Mouse (Mus musculus) layer of hippocampus, postnatal 25 days (tissue): ENCODE measurements around the gene Ccdc163. TPM values are rescaled to one million over a fixed set of nuclear protein-coding genes. Genes with fewer than 3 reads are reported as not detected.
A peak's percentile ranks its signal among the peaks of the same experiment; 100 is the strongest.

ENCODE experiments used
- DNase-seq, 2 experiments: peaks; one replicate each; pipeline ENCODE4 v3.0.0; 2022; ENCODE audit warnings: mixed read lengths in 2 of 2, low spot score in 1 of 2; ENCODE audit errors: extremely low spot score in 1 of 2
- total RNA-seq, 2 experiments: library from RNA; stranded (reverse); gene quantifications; 2 replicates each; pipeline ENCODE4 v1.2.3; 2021

Ccdc163 gene
- total RNA-seq, 2 experiments from 2014 or later: 3.0 to 4.3 TPM

DNA sequence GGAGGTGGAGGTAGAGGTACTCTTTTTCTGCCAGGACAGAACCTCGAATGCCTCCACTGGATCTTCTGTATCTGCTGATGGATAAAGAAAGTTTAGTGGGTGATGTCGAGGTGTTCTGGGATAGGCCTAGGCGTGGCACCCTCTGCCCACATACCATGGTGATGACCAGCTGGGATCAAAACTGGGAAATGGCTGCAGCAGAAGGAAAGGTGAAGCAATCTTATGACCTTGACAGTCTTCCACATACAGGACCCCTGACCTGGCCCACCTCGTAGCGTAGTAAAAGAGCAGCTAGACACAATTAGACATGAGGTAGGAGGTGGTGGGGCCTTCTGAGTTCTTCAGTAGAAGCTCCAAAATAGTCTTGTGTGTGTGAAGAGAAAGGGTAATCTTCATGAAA lies 55.7 kb downstream of the Ccdc163 start:
- no peak for DNase-seq

DNA sequence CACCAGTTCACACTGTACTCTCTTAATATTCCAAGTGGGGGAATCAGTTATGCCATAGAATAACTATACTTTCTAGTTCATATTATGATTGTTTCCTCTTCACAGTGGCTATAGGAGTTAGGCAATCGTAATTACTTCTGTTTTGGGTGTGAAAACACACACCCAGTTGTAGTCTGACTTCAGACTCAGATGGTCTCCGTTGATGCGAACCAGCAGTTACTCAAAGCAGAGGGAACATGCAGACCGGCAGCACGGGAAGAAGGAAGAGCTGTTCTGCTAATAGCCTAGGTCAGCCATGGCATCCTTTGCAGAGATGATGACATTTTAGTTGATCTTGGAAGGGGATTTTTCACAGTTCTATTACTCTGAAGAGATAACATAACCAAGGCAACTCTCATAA lies 60.2 kb downstream of the Ccdc163 start:
- DNase-seq: no peak

DNA sequence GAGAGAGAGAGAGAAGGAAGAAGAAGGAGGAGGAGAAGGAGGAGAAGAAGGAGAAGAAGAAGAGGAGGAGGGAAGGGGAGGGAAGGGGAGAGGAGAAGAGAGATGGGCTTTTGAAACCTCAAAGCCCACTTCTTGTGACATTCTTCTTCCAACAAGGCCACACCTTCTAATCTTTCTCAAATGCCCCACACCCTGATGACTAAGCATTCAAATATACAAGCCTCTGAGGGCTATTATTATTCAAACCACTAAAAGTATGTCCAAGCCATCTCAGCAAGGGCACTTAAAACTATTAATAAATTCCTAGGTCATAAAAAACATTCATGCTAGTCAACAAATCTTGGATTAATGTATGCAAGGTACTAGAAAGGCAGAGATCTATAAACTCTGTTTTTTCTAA lies 60.8 kb downstream of the Ccdc163 start:
- DNase-seq: no peak

DNA sequence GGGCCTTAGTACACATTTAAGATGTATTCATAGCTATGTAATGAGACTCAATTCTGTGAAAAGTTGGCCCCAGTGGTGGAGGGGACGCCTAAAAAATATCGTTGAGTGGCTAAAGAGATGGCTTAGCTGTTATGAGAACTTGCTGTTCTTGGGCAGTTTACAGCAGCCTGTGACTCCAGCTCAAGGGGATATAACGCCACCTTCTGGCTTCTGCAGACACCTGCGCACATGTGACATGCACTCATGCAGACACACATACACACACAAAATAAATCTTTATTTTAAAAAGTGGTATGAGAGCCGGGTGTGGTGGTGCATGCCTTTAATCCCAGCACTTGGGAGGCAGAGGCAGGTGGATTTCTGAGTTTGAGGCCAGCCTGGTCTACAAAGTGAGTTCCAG lies 68.1 kb downstream of the Ccdc163 start:
- DNase-seq: no peak

DNA sequence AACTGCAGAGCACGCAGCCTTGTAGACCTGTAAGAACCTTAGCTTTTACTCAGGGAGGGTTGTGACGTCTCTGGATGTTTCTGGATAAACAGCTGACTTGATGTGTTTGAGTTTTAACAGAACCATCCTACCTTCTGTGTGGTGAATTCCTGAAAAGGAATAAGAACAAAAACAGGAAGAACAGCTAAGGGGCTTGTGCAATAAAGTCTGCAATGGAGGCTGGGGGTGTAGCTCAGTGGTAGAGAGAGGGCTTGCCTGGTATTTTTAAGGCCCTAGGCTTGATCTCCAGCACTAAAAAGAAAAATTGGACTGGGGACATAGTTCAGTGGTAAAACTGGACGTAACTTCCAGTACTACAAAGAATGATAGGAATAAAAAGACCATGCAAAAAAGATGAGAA lies 68.8 kb downstream of the Ccdc163 start:
- DNase-seq: no peak

DNA sequence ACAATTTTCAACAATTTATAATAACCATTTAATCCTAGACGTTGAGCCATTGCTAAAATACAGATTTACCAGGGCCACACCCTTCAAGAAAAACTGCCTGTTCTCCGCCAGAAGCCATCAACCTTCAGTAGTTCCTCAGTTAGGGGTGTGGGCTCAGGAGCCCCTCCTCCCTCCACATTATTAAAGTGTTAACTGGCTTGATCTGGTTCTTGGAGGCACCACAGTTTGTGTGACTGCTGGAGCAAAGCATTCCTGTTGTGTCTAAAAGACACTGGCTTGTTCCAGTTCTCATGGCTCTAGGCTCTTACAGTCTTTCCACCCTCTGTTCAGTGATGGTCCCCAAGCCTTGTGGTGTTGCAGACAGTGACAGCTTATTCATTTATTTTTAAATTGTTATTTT lies 72.2 kb downstream of the Ccdc163 start:
- DNase-seq: no peak

DNA sequence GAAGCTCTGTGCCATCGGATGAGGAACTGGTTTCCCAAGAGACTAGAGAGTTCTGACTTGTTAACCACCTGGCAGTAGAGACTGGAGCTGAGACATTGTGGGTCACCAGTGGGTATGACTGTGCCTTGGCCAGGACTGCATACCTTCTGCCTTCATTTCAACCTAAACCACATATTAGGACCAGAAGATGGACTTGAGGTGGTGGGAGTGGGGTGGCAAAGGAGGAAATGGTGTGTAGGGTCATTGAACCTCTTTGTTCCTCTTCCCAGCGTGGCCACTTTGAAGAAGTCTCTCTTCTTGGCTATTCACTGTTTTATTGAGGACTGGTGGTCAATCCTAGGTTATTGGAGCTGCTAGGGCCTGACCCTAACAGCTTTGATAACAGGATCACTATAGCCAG lies 73.1 kb downstream of the Ccdc163 start:
- DNase-seq: no peak

DNA sequence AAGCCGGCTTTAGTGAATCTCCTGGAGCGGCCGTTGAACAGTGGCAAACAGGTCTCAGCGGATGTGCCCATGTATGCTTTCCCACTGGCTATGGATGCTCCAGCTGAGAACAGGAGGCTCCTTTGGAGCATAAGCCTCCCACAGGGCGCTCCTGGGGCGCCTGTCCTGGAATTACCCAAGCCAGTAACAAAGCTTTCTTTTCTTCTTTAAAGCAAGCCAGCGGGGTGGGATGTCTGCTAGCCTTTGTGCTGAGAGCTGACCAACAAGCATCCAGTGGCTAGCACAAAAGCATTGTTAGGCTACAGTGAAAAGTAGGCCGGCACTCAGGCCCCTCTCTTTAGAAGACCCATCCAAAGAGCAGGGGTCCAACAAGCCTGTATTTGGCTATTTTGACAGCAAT lies 73.9 kb downstream of the Ccdc163 start:
- no peak for DNase-seq

DNA sequence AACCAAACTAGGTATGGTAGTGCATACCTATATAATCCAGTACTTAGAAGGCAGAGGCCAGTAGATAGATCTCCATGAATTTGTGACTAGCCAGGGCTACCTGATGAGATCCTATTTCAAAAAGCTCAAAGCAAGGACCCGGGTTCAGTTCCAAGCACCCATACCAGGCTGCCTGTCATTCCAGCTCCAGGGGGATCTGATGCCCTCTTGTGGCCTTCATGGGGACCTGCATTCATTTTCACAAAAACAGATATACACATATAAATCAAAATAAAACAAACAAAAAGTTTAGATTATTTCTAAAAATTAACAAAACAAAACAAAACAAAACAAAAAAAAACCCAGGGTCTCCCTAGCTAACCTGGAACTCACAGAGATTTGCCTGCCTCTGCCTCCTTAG lies 78.3 kb downstream of the Ccdc163 start:
- no peak for DNase-seq

DNA sequence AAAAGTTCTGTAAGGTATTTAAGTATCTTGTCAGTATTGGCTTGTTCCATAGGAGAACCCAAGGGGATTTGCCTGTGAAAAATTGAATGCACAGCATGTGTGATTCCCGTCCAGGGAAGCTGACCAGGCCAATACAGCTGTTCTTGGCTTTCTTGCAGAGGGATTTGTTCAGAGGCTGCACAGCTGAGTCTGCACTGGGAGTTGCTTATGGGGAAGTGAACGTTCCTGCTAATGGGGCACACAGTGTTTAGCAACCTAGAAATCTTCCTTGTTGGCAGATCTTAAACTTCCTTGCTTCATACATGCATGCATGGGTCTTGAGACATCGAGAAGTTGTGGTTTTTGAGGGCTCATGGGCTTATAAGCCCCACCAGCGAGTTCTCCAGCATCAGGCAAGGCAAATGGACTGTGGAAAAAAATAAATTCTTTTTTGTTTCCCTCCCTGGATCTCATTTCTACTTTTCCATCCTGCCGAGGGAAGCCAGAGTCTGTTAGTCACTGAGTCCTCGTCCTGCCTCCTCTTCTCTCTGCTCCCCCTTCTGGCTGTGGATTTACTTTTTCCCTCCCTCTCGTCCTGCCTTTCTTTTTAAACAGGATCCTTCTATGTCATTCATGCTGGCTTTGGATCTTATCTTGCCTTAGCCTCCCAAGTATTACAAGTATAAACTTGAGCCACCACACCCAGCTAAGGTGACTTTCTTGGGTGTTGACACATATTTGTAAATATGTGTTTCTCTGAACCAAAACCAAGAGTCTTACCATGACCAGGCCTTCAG lies 79.9 kb downstream of the Ccdc163 start:
- DNase-seq: no peak

DNA sequence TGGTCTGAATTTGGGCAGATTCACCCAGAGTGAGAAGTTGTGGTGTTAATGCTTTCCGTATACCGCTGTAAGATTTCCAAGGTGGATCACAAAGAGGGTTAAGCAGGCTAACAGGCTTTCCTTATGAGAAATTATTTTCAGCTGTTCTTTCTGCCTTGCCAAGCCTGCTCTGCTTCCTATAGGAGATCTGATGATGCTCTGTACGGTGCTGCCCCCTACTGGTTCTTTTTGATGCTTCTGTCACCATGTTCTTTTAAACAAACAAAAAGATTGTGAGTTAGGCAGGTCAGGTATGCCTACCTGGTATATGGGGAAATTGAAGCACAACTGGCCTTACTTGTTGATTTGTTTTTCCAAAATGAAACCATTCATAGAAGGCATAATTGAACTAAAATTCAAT lies 80.6 kb downstream of the Ccdc163 start:
- peak; percentile 50 to 85 for DNase-seq

DNA sequence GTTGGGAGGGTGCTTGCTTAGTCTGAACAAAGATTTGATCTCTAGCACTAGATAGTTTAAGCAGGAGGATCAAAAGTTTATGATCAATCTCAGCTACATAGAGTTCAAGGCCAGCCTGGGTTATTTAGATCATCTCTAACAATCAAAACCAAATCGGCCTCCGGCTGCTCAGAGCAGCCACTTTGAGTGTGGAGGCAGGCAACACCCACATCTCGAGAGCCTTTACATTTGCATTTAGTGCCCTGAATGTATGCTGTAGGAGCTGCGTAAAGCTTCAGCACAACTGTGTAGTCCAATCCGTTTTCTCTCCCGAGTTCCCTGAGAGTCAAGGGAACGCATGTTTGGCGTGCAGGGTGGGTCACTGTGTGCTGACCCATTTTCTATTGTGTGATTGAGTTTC lies 84.1 kb downstream of the Ccdc163 start:
- no peak for DNase-seq

DNA sequence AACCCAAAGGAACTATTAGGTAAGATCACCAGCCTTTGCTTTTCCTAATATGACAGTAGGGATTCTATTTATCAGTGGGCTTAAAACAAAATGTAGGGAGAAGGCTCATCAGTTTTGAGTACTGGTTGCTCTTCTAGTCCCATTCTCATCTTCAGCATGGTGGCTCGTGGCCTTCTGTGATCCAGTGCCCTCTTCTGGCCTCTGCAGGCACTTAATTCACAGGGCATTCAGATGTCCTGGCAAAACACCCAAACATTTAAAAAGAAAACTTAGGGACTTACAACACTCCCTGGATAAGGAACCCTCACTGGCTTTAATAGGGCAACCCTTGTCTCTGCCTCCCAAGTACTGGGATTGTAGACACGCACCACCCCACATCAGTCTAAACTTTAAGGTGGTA lies 86.0 kb downstream of the Ccdc163 start:
- DNase-seq: no peak

DNA sequence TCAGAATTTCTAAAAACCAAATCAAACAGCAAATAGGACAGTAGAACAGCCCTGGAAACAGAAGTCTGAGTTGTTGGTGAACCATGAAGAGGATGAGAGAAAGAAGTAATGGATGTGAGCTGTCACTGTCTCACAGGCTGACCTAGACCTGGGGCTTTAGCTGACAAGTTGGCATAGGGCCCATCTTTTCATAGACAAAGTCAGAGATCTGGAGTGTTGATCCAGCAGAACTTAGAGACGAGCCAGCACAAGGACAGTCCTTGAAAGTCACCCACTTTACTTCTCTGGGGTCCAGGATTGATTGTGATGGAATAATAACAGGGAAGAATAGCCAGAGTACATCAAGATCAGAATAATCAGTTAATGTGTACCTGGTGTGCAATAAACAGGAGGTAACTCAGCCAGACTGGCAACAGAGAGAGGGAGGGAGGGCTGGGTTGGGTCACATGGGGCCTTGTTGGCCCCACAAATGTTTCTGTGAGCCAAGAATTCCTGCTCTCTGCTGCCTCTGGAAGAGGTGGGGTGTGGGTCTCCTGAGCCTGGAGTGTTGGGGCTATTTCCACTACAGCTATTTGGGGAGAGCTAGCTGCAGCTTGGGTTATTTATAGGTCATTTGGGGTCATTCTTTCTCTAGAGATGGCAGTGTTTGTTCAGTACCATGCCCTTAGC lies 88.3 kb downstream of the Ccdc163 start:
- DNase-seq: no peak

DNA sequence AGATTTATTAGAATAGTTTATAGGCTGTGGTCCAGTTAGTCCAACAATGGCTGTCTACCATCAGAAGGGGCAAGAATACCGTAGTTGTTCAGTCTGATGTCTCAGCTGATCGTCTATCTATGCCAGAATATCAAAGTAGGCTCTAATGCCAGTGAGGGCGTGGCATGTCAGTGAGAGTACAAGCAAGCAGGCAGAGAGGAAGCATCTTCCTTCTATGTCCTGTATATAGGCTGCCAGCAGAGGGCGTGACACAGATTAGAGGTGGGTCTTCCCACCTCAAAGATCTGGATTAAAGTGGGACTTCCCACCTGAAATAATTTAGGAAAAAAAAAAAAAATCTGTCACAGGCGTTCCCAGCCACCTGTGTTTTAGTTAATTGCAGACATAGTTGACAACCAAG lies 91.6 kb downstream of the Ccdc163 start:
- DNase-seq: no peak

Other genes starting within 250 kb of the Ccdc163 start
- gene Mast2, start 244.3 kb upstream of the Ccdc163 start, total RNA-seq: 100 to 1,000 TPM in 1 of 2 experiments, 10 to 100 TPM in 1; 86.7 to 100 TPM
- 10 to 100 TPM; 17.9 to 20.3 TPM for gene Ipp, start 201.0 kb upstream of the Ccdc163 start, total RNA-seq
- gene Tmem69, start 152.6 kb upstream of the Ccdc163 start, total RNA-seq: 10 to 100 TPM; 11.8 to 13.0 TPM
- gene Gpbp1l1, start 150.9 kb upstream of the Ccdc163 start, total RNA-seq: 10 to 100 TPM; 35.8 to 40.7 TPM
- 1 to 10 TPM; 4.1 to 6.2 TPM for gene Ccdc17, start 111.9 kb upstream of the Ccdc163 start, total RNA-seq
- gene Nasp, start 80.6 kb upstream of the Ccdc163 start, total RNA-seq: 10 to 100 TPM; 26.7 to 39.4 TPM
- 100 to 1,000 TPM; 392 to 438 TPM for gene Akr1a1, start 56.8 kb upstream of the Ccdc163 start, total RNA-seq
- 100 to 1,000 TPM; 162 to 182 TPM for gene Prdx1, start 23.0 kb upstream of the Ccdc163 start, total RNA-seq
- 10 to 100 TPM; 18.0 to 18.3 TPM for gene Mmachc, start 103 bp upstream of the Ccdc163 start, total RNA-seq
- gene Tesk2, start 12.4 kb downstream of the Ccdc163 start, total RNA-seq: 1 to 10 TPM; 4.5 TPM
- 10 to 100 TPM; 12.0 to 13.1 TPM for gene Toe1, start 99.1 kb downstream of the Ccdc163 start, total RNA-seq
- gene Mutyh, start 99.2 kb downstream of the Ccdc163 start, total RNA-seq: 1 to 10 TPM; 3.1 to 5.4 TPM
- gene Hpdl, start 113.2 kb downstream of the Ccdc163 start, total RNA-seq: 1 to 10 TPM; 4.8 to 5.0 TPM
- 10 to 100 TPM; 17.1 to 17.9 TPM for gene Zswim5, start 168.9 kb downstream of the Ccdc163 start, total RNA-seq